Mouse (Mus musculus) stomach, postnatal 0 days (tissue): Measurements from ENCODE around the gene Fam19a2. TPM values are rescaled to one million over a fixed set of nuclear protein-coding genes. Genes with fewer than 3 reads are reported as not detected.

Source experiments
- ATAC-seq: fragments of 200-750 bp; cut with Nextera tagmentation; 2 replicates; pipeline ENCODE4 v1.8.0; 2017; ENCODE audit not compliant: low FRiP score, low TSS enrichment
- DNase-seq: peaks from one replicate; pipeline ENCODE4 v3.0.0-alpha.2; 2016; ENCODE audit warnings: low spot score
- H3K27ac ChIP-seq: fragments of 300-500 bp; sonication (generic); replicated peaks from 2 replicates; pipeline ENCODE4 v1.5.1; 2014; ENCODE audit warnings: mild to moderate bottlenecking, control low read depth
- H3K27me3 ChIP-seq: fragments of 300-500 bp; sonication (generic); 2 replicates; pipeline ENCODE4 v1.6.1; 2014; ENCODE audit warnings: low read length; ENCODE audit not compliant: control insufficient read depth, insufficient read depth
- H3K36me3 ChIP-seq: fragments of 300-500 bp; sonication (generic); 2 replicates; pipeline ENCODE4 v1.6.1; 2014; ENCODE audit warnings: low read length, mixed read lengths; ENCODE audit not compliant: control insufficient read depth, insufficient read depth
- H3K4me1 ChIP-seq: fragments of 300-500 bp; sonication (generic); replicated peaks from 2 replicates; pipeline ENCODE4 v1.6.1; 2014; ENCODE audit warnings: antibody characterized with exemption; ENCODE audit not compliant: control insufficient read depth, insufficient read depth
- H3K4me2 ChIP-seq: fragments of 300-500 bp; sonication (generic); replicated peaks from 2 replicates; pipeline ENCODE4 v1.6.1; 2014; ENCODE audit warnings: low read depth, mild to moderate bottlenecking, control low read depth, moderate library complexity
- H3K4me3 ChIP-seq: fragments of 300-500 bp; sonication (generic); 2 replicates; pipeline ENCODE4 v1.5.1; 2014; ENCODE audit warnings: low read depth, low read length, control low read depth
- H3K9ac ChIP-seq: fragments of 300-500 bp; sonication (generic); 2 replicates; pipeline ENCODE4 v1.6.1; 2014; ENCODE audit warnings: mild to moderate bottlenecking, low read length, control low read depth, mixed read lengths
- H3K9me3 ChIP-seq: fragments of 300-500 bp; sonication (generic); 2 replicates; pipeline ENCODE4 v1.6.1; 2016; ENCODE audit warnings: low read length; ENCODE audit not compliant: control insufficient read depth
- CTCF ChIP-seq: IDR thresholded peaks from 2 replicates; pipeline ENCODE4 v1.5.1; 2016; ENCODE audit warnings: antibody characterized with exemption, low read depth, mild to moderate bottlenecking, moderate library complexity
- EP300 ChIP-seq: optimal IDR thresholded peaks from 2 replicates; pipeline ENCODE3; 2016; ENCODE audit warnings: antibody characterized with exemption
- WGBS: fragments of 180-500 bp; shearing (Covaris S2); extraction: QIAGEN DNeasy Blood & Tissue Kit; methylation state at CpG from one replicate; pipeline ENCODE4 v1.1.7; 2014; 5-methylcytosine and 5-hydroxymethylcytosine counted together
- polyA plus RNA-seq: library from polyadenylated mRNA; unstranded; fragments of >200 nt; fragmentation: Nextera tagmentation; extraction: Ambion mirVana; gene quantifications from 2 replicates; pipeline ENCODE4 v1.2.1, GENCODE M21; 2015

The Fam19a2 gene
- polyA plus RNA-seq, 1 experiment from 2014 or later: 2.4 TPM

GRCm38 (mm10) chr10:123526059-123526458 is 262.3 kb downstream of the Fam19a2 start:
- Histone ChIP-seq H3K27ac (no peak overlapping the region), H3K9ac (no peak overlapping the region), H3K9me3 (no peaks in the 10 kb centered on the region), H3K4me3 (no peak overlapping the region), H3K4me1 (no peaks in the 10 kb centered on the region), H3K27me3 (no peaks in the 10 kb centered on the region), H3K4me2 (no peak overlapping the region), H3K36me3 (no peaks in the 10 kb centered on the region)
- ATAC-seq (no peak), DNase-seq (no peak)
- 69% methylated on average over 3 of the region's 3 CpGs for WGBS
- TF ChIP-seq EP300 (no peak), CTCF (no peak)

DNA sequence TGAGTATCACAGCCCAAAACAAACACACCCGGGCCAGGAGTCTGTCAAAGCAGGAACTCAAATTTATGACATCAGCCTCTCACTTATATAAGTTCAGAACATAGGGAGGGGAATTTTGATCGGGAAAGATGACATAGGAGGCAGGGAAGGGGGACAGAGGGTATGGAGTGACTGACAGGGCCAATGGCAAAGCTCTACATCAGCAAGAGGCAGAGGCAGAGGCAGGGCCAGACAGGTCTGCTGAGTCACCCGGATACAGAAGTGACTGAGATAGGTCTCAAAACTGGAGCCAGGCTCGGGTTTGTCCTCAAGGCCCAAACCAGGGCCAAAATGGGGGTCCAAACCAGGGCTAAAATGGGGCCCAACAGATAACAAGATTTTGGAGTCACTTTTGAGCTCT is 272.3 kb downstream of the Fam19a2 start:
- Histone ChIP-seq H3K9me3 (no peaks in the 10 kb centered on the region), H3K9ac (no peak overlapping the region), H3K27ac (no peak overlapping the region), H3K4me1 (no peaks in the 10 kb centered on the region), H3K27me3 (no peaks in the 10 kb centered on the region), H3K36me3 (no peaks in the 10 kb centered on the region), H3K4me3 (no peak overlapping the region), H3K4me2 (no peak overlapping the region)
- no peak for ATAC-seq
- WGBS: 81% methylated on average over 4 of the region's 4 CpGs
- TF ChIP-seq CTCF (no peak), EP300 (no peak)
- no peak for DNase-seq

GRCm38 (mm10) chr10:123548391-123548790 is 284.6 kb downstream of the Fam19a2 start:
- TF ChIP-seq EP300 (no peak), CTCF (no peak)
- no peaks in the 10 kb centered on the region for H3K4me1 ChIP-seq
- no peak overlapping the region for H3K27ac ChIP-seq
- WGBS: 77% methylated on average over 6 of the region's 6 CpGs
- H3K36me3 ChIP-seq: no peaks in the 10 kb centered on the region
- H3K4me2 ChIP-seq: no peak overlapping the region
- H3K27me3 ChIP-seq: no peaks in the 10 kb centered on the region
- no peak overlapping the region for H3K4me3 ChIP-seq
- DNase-seq: no peak
- ATAC-seq: no peak
- H3K9me3 ChIP-seq: no peaks in the 10 kb centered on the region
- no peak overlapping the region for H3K9ac ChIP-seq

DNA sequence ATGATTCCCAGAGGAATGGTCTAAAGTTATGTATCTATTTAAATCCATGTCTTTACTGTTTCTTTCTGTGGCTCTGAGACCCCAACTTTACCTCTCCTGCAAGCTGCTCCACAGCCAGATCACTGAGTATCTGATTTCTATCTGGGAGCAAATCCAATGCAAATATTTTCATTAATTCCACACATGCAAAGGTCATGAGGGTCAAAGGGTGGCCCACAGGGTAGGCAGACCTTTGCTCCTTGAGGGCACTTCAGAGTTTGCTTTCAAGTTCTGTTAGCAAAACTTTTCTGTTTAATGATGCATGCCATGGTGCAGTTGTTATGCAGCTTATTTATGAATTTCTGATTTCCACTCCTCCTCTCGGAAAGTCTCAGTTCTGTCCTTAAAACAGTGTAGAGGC is 303.9 kb downstream of the Fam19a2 start:
- H3K4me2 ChIP-seq: no peak overlapping the region
- 80% methylated on average over 1 of the region's 1 CpGs for WGBS

DNA sequence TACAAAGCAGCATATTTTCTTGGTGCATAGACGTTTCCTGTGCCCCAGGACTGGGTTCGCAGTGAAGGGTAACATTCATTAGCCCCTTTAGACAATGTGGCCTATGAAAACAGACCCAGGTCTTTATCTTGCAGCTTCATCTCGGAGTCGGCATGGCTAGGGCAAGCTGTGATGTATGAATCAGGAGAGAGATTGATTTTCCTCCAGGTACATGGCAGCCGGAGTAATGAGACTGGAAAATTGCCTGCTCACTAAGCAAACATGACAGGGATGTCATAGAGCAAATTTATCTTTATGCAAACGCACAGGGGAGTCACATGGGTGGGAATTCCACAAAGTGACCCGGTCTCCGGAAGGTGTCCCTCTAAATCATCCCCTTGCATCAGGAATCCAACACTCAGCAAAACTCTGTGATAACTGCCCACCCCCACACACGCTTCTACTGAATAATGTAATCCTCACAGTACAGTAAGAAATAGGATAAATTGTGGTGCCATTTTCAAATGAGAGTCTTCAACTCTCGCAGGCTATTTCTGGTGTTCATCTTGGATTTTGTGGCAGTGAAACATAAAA is 306.9 kb downstream of the Fam19a2 start:
- DNase-seq (no peak), ATAC-seq (no peak)
- H3K4me2 ChIP-seq: no peak overlapping the region
- no peaks in the 10 kb centered on the region for H3K4me1 ChIP-seq
- H3K36me3 ChIP-seq: no peaks in the 10 kb centered on the region
- H3K9me3 ChIP-seq: no peaks in the 10 kb centered on the region
- H3K9ac ChIP-seq: no peak overlapping the region
- H3K27ac ChIP-seq: no peak overlapping the region
- TF ChIP-seq CTCF: no peak
- TF ChIP-seq EP300: no peak
- H3K27me3 ChIP-seq: no peaks in the 10 kb centered on the region
- H3K4me3 ChIP-seq: no peak overlapping the region
- 49% methylated on average over 10 of the region's 10 CpGs for WGBS

More for the DNA sequence above, 303.9 kb downstream of the Fam19a2 start:
- no peak overlapping the region for H3K27ac ChIP-seq
- H3K36me3 ChIP-seq: no peaks in the 10 kb centered on the region
- H3K9ac ChIP-seq: no peak overlapping the region
- H3K27me3 ChIP-seq: no peaks in the 10 kb centered on the region
- no peak for TF ChIP-seq EP300
- no peak for TF ChIP-seq CTCF
- no peaks in the 10 kb centered on the region for H3K9me3 ChIP-seq
- H3K4me3 ChIP-seq: no peak overlapping the region
- no peak for ATAC-seq
- H3K4me1 ChIP-seq: no peaks in the 10 kb centered on the region
- no peak for DNase-seq

DNA sequence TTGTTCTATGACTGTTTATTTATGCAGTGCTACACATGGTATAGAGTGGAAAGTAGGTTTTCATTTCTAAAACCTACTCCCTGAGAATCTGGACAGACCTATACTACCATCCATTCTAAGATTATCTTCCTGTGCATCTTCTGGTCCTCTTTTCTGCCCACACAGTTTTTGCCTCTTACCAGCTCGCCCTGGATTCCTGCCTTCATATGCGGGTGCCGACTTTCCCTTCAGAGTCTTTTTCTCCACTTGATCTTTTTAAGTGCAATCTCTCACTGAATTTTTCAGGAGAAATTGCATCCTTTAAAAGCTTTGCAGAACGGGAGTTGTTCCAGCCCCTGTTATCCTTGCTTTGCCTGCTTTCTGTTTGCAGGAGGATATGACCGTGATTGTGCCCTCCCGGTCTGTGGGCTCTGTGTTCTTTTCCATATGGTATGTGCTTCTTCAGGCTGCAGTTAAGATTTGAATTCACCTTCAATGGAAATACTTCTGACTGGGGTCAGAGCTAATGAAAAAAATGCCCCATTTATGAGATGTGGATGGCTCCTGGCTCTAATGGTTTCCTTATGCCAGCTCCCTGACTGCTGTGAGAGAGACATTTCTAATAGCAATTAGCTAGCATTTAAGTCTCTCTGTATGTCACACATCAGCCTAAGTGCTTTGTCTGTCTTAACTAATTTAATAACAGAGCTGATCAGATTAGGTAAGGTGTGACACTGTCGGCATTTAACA is 308.7 kb downstream of the Fam19a2 start:
- H3K9ac ChIP-seq: no peak overlapping the region
- no peak overlapping the region for H3K27ac ChIP-seq
- no peak for TF ChIP-seq CTCF
- TF ChIP-seq EP300: no peak
- no peaks in the 10 kb centered on the region for H3K4me1 ChIP-seq
- no peak for ATAC-seq
- no peak overlapping the region for H3K4me3 ChIP-seq
- no peaks in the 10 kb centered on the region for H3K36me3 ChIP-seq
- 65% methylated on average over 7 of the region's 7 CpGs for WGBS
- no peaks in the 10 kb centered on the region for H3K27me3 ChIP-seq
- H3K4me2 ChIP-seq: no peak overlapping the region
- no peaks in the 10 kb centered on the region for H3K9me3 ChIP-seq
- DNase-seq: no peak
